Mouse (Mus musculus): ENCODE data around the gene Atp5e.

DNA sequence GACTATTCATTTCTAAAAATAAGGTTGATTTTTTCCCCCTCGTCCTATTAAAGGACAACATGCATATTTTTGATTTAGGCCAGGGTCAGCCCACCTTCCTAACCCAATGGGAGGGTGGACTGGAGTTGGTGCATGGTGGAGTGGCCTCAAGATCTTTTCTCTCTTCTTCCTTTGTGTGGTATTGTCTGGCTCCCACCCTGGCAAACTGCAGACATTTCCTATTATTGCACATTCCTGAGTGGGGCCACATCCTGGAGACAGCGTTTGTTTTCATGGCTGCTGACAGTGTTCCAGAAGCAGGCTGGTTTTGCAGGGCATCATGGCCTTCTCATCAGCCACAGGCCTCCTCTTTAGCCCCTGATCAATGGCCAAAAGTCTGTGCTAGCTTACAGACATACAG lies 20.9 kb downstream of the Atp5e start:
- TF ChIP-seq MYC (IDR thresholded peaks at IDR 0.05; ENCODE audit: low read depth, low read length): no peak
- no peak for TF ChIP-seq POLR2A (IDR thresholded peaks at IDR 0.05; ENCODE audit: low read depth, low read length)
- no peak for TF ChIP-seq ELF1 (IDR thresholded peaks at IDR 0.05; ENCODE audit: low read depth, low read length)
- no peak for TF ChIP-seq NRF1 (IDR thresholded peaks at IDR 0.05; ENCODE audit: low read depth, low read length)
- TF ChIP-seq E2F4 (IDR thresholded peaks at IDR 0.05; ENCODE audit: insufficient replicate concordance, low read depth, low read length): no peak
- no peak for TF ChIP-seq EP300 (IDR thresholded peaks at IDR 0.05; ENCODE audit: low read length)
- no peak for TF ChIP-seq TCF12 (IDR thresholded peaks at IDR 0.05; ENCODE audit: low read depth, low read length)
- TF ChIP-seq RAD21 (IDR thresholded peaks at IDR 0.05; ENCODE audit: low read depth, low read length): no peak
- no peak for TF ChIP-seq CTCF (conservative IDR thresholded peaks at IDR 0.05 in 1 of 2, IDR thresholded peaks at IDR 0.05 in 1 of 2; ENCODE audit: low read depth in 2 of 2, low read length in 2 of 2)
- TF ChIP-seq MAFK (IDR thresholded peaks at IDR 0.05; ENCODE audit: insufficient replicate concordance, low read length): no peak
- TF ChIP-seq POLR2AphosphoS2 (IDR thresholded peaks at IDR 0.05; ENCODE audit: low read depth, low read length): no peak
- TF ChIP-seq USF1 (IDR thresholded peaks at IDR 0.05; ENCODE audit: low read depth, low read length): no peak
- no peak for TF ChIP-seq USF2 (conservative IDR thresholded peaks at IDR 0.05; ENCODE audit: low read depth, low read length)
- TF ChIP-seq TBP (conservative IDR thresholded peaks at IDR 0.05; ENCODE audit: low read depth, low read length): no peak
